Mouse (Mus musculus) midbrain, embryonic 11.5 days (tissue): ENCODE results near the gene Snip1. TPM values are rescaled to one million over a fixed set of nuclear protein-coding genes. Genes with fewer than 3 reads are reported as not detected.

ENCODE experiments used
- polyA plus RNA-seq: library from polyadenylated mRNA; unstranded; fragments of >200 nt; fragmentation: Nextera tagmentation; extraction: Ambion mirVana; gene quantifications from 2 replicates; pipeline ENCODE4 v1.2.1, GENCODE M21; 2014

Gene Snip1
- polyA plus RNA-seq, 1 experiment from 2014 or later: 41.0 TPM

Other genes with a start within 250 kb of the Snip1 start
- 43.0 and 47.9 TPM in 2 replicates for gene Yrdc, start 216.0 kb upstream of the Snip1 start, polyA plus RNA-seq
- 52.7 and 60.0 TPM in 2 replicates for gene 1110065P20Rik, start 215.5 kb upstream of the Snip1 start, polyA plus RNA-seq
- 10.2 and 11.5 TPM in 2 replicates for gene Maneal, start 204.5 kb upstream of the Snip1 start, polyA plus RNA-seq
- gene Epha10, start 185.8 kb upstream of the Snip1 start, polyA plus RNA-seq: 4.6 and 4.7 TPM in 2 replicates
- 3.8 and 4.3 TPM in 2 replicates for gene 9930104L06Rik, start 129.6 kb upstream of the Snip1 start, polyA plus RNA-seq
- gene Cdca8, start 127.4 kb upstream of the Snip1 start, polyA plus RNA-seq: 244 and 248 TPM in 2 replicates
- gene Rspo1, start 80.2 kb upstream of the Snip1 start, polyA plus RNA-seq: 9.0 and 11.9 TPM in 2 replicates
- gene Gnl2, start 50.1 kb upstream of the Snip1 start, polyA plus RNA-seq: 88.7 and 101 TPM in 2 replicates
- gene Dnali1, start 969 bp upstream of the Snip1 start, polyA plus RNA-seq: 0.23 and 0.42 TPM in 2 replicates
- 126 and 128 TPM in 2 replicates for gene Meaf6, start 18.5 kb downstream of the Snip1 start, polyA plus RNA-seq
- 0.22 and 0.37 TPM in 2 replicates for gene Zc3h12a, start 61.2 kb downstream of the Snip1 start, polyA plus RNA-seq